Mouse (Mus musculus): ENCODE data around the gene Sidt2. TPM values are rescaled to one million over a fixed set of nuclear protein-coding genes. Genes with fewer than 3 reads are reported as not detected.

Gene Sidt2
- polyA plus RNA-seq, 1 experiment from 2014 or later, result 50.0 TPM

DNA sequence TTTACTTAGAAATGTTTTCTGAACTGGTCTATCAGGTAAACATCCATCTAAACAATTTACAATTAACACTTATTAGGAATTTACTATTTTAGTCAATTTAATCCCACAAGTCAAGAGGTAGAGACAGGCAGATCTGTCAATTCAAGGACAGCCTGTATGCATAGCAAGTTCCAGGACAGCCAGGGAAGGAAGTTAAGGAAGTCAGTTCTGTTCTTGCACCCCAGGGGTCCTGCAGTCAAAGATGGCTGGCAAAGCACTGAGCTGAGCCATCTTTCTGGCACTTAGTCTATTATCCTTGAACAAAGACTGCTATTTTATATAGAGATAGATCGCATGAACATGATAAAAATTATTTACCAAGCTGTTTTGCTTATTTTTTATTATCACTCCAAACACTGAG lies 25.6 kb upstream of the Sidt2 start:
- no peak for ATAC-seq
- H3K4me2 ChIP-seq (ENCODE audit: low read length), result no peak overlapping the region
- H3K4me3 ChIP-seq (ENCODE audit: low read depth, low read length), result no peak overlapping the region
- WGBS, result 85% methylated on average over 1 of the region's 1 CpGs
- peaks cover 6% of the 10 kb centered on the region; the same call in 1 of the 2 replicates for H3K36me3 ChIP-seq (ENCODE audit: control insufficient read depth, insufficient read depth, low read length)
- H3K4me1 ChIP-seq (ENCODE audit: control insufficient read depth, insufficient read depth, low read length), result peaks cover 33% of the 10 kb centered on the region
- H3K27me3 ChIP-seq (ENCODE audit: control insufficient read depth, insufficient read depth, low read depth, low read length), result no peaks in the 10 kb centered on the region
- H3K9ac ChIP-seq (ENCODE audit: low read depth, low read length), result no peak overlapping the region
- H3K9me3 ChIP-seq (replicated peaks; ENCODE audit: control insufficient read depth, low read length, poor library complexity, severe bottlenecking), result no peaks in the 10 kb centered on the region
- no peak overlapping the region for H3K27ac ChIP-seq (ENCODE audit: low read length)

- no peak overlapping the region for H3K27ac ChIP-seq (ENCODE audit: low read length)
- no peaks in the 10 kb centered on the region for H3K9me3 ChIP-seq (replicated peaks; ENCODE audit: control insufficient read depth, low read length, poor library complexity, severe bottlenecking)
- no peak overlapping the region for H3K9ac ChIP-seq (ENCODE audit: low read depth, low read length)
- WGBS, result 98% methylated on average over 2 of the region's 2 CpGs
- peaks cover 10% of the 10 kb centered on the region; the same call in 1 of the 2 replicates for H3K36me3 ChIP-seq (ENCODE audit: control insufficient read depth, insufficient read depth, low read length)
- ATAC-seq, result no peak
- H3K4me2 ChIP-seq (ENCODE audit: low read length), result no peak overlapping the region
- no peak overlapping the region for H3K4me3 ChIP-seq (ENCODE audit: low read depth, low read length)
- H3K27me3 ChIP-seq (ENCODE audit: control insufficient read depth, insufficient read depth, low read depth, low read length), result no peaks in the 10 kb centered on the region
- peaks cover 33% of the 10 kb centered on the region for H3K4me1 ChIP-seq (ENCODE audit: control insufficient read depth, insufficient read depth, low read length)
Measured at GRCm38 (mm10) chr9:45979778-45980177, 24.7 kb upstream of the Sidt2 start.

DNA sequence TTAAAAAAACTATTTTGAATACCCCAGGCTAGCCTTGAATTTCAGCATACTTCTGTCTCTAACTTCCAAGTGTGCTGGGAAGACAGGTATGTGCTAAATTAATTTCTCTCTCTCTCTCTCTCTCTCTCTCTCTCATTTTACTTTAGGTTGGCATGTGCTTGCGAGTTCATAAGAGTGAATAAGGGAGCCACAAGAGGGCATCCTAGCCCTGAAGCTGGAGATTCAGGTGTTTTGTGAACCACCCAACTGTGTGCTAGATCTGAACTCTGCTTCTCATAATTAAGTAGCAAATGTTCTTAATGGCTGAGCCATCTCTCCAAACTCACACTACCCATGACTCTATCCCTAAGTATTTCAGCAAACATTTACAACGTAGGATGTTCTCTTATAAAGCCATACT lies 21.8 kb upstream of the Sidt2 start:
- ATAC-seq, result no peak
- H3K4me3 ChIP-seq (ENCODE audit: low read depth, low read length), result no peak overlapping the region
- H3K36me3 ChIP-seq (ENCODE audit: control insufficient read depth, insufficient read depth, low read length), result peaks cover 25% of the 10 kb centered on the region
- WGBS, result 86% methylated on average over 2 of the region's 2 CpGs
- H3K4me1 ChIP-seq (ENCODE audit: control insufficient read depth, insufficient read depth, low read length), result peaks cover 16% of the 10 kb centered on the region
- H3K9me3 ChIP-seq (replicated peaks; ENCODE audit: control insufficient read depth, low read length, poor library complexity, severe bottlenecking), result no peaks in the 10 kb centered on the region
- H3K27me3 ChIP-seq (ENCODE audit: control insufficient read depth, insufficient read depth, low read depth, low read length), result no peaks in the 10 kb centered on the region
- H3K4me2 ChIP-seq (ENCODE audit: low read length), result no peak overlapping the region
- H3K9ac ChIP-seq (ENCODE audit: low read depth, low read length), result no peak overlapping the region
- no peak overlapping the region for H3K27ac ChIP-seq (ENCODE audit: low read length)

- Histone ChIP-seq H3K36me3 (ENCODE audit: control insufficient read depth, insufficient read depth, low read length) (peaks cover 36% of the 10 kb centered on the region), H3K27me3 (ENCODE audit: control insufficient read depth, insufficient read depth, low read depth, low read length) (no peaks in the 10 kb centered on the region), H3K4me2 (ENCODE audit: low read length) (no peak overlapping the region), H3K4me1 (ENCODE audit: control insufficient read depth, insufficient read depth, low read length) (no peaks in the 10 kb centered on the region), H3K4me3 (ENCODE audit: low read depth, low read length) (no peak overlapping the region), H3K27ac (ENCODE audit: low read length) (no peak overlapping the region), H3K9me3 (replicated peaks; ENCODE audit: control insufficient read depth, low read length, poor library complexity, severe bottlenecking) (no peaks in the 10 kb centered on the region), H3K9ac (ENCODE audit: low read depth, low read length) (no peak overlapping the region)
- WGBS, result 93% methylated on average over 6 of the region's 6 CpGs
- no peak for ATAC-seq
Measured at GRCm38 (mm10) chr9:45963577-45963976, 8.5 kb upstream of the Sidt2 start.

DNA sequence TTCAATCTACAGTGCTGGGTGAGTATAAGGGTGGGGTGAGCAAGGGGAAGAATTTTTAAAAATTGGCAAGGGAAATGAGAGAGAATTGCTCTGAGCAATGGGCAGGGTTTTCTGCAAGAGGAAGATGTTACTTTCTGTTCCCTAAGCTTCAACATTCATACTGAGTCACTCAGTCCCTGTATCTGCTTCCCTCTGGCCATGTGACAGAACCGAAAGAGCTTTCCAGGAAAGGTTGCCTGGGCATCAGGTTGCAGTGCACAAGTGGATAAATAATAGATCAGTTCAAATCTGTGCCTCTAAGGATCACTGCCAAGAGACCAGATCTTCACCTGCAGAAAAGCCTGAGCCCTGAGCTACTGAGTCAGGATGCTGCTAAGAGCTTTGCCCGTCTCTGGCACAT lies 6.8 kb upstream of the Sidt2 start:
- H3K4me1 ChIP-seq (ENCODE audit: control insufficient read depth, insufficient read depth, low read length), result no peaks in the 10 kb centered on the region
- H3K27ac ChIP-seq (ENCODE audit: low read length), result no peak overlapping the region
- H3K27me3 ChIP-seq (ENCODE audit: control insufficient read depth, insufficient read depth, low read depth, low read length), result no peaks in the 10 kb centered on the region
- no peak overlapping the region for H3K4me2 ChIP-seq (ENCODE audit: low read length)
- H3K9me3 ChIP-seq (replicated peaks; ENCODE audit: control insufficient read depth, low read length, poor library complexity, severe bottlenecking), result no peaks in the 10 kb centered on the region
- H3K36me3 ChIP-seq (ENCODE audit: control insufficient read depth, insufficient read depth, low read length), result peaks cover 29% of the 10 kb centered on the region
- WGBS, result 78% methylated on average over 2 of the region's 2 CpGs
- H3K9ac ChIP-seq (ENCODE audit: low read depth, low read length), result no peak overlapping the region
- no peak overlapping the region for H3K4me3 ChIP-seq (ENCODE audit: low read depth, low read length)
- ATAC-seq, result no peak

GRCm38 (mm10) chr9:45959661-45960060 lies 4.6 kb upstream of the Sidt2 start:
- 89% methylated on average over 7 of the region's 7 CpGs for WGBS
- no peak overlapping the region for H3K27ac ChIP-seq (ENCODE audit: low read length)
- H3K4me2 ChIP-seq (ENCODE audit: low read length), result no peak overlapping the region
- H3K9ac ChIP-seq (ENCODE audit: low read depth, low read length), result no peak overlapping the region
- H3K27me3 ChIP-seq (ENCODE audit: control insufficient read depth, insufficient read depth, low read depth, low read length), result no peaks in the 10 kb centered on the region
- peaks cover 16% of the 10 kb centered on the region for H3K36me3 ChIP-seq (ENCODE audit: control insufficient read depth, insufficient read depth, low read length)
- H3K4me3 ChIP-seq (ENCODE audit: low read depth, low read length), result no peak overlapping the region
- H3K9me3 ChIP-seq (replicated peaks; ENCODE audit: control insufficient read depth, low read length, poor library complexity, severe bottlenecking), result no peaks in the 10 kb centered on the region
- ATAC-seq, result no peak
- peaks cover 7% of the 10 kb centered on the region for H3K4me1 ChIP-seq (ENCODE audit: control insufficient read depth, insufficient read depth, low read length)

DNA sequence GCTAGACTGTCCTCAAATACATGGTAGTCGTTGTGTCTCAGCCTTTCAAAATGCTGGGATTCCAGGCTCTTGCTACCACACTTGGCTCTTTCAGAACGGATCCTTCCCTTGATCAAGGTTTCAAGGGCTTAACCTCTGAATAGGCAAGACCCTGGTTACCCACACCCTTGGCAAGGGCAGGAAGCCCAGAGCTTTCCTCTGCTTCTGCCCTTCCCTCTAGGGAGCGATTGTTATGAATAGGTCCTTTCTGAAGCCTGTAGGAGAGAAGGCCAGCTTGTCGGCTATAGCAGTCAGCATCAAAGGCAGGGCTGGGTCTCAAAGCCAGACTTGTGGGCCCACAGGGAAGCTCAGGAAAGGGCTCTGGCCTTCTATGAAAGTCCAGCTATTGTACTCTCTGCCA lies 3.8 kb upstream of the Sidt2 start:
- Histone ChIP-seq H3K4me2 (ENCODE audit: low read length) (no peak overlapping the region), H3K27ac (ENCODE audit: low read length) (no peak overlapping the region), H3K27me3 (ENCODE audit: control insufficient read depth, insufficient read depth, low read depth, low read length) (no peaks in the 10 kb centered on the region), H3K9ac (ENCODE audit: low read depth, low read length) (no peak overlapping the region), H3K4me1 (ENCODE audit: control insufficient read depth, insufficient read depth, low read length) (peaks cover 13% of the 10 kb centered on the region), H3K36me3 (ENCODE audit: control insufficient read depth, insufficient read depth, low read length) (peaks cover 12% of the 10 kb centered on the region), H3K4me3 (ENCODE audit: low read depth, low read length) (no peak overlapping the region), H3K9me3 (replicated peaks; ENCODE audit: control insufficient read depth, low read length, poor library complexity, severe bottlenecking) (no peaks in the 10 kb centered on the region)
- no peak for ATAC-seq
- 32% methylated on average over 4 of the region's 4 CpGs for WGBS

DNA sequence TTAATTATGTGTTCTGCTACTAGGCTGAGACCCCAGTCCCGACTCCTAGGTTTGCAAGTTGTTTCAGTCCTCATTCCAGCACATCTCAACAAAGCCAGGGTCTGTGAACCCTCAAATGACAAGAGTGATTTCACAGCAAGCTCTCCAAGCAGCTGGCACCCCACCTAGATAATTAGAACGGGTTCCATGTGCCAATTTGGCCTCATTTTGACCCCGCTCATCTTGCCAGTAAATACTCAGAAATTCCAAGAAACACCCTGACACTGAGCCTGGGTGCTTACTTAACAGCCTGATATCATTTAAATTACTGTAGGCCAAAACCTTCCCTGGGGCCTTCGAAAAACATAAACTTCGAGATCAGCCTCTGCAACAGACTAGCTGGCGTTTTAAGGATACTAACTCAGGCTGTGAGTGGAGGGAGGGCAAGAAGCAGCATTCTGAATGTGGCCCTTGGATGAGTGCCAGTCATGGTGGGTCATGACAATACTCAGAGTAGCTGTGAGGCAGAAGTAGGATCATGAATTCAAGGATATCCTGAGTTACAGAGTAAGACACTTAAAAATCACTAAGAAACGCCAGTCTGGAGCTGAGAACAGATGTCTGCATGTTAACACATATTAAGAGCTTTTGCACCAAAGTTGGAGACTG lies 3.1 kb upstream of the Sidt2 start:
- no peak for ATAC-seq
- H3K36me3 ChIP-seq (ENCODE audit: control insufficient read depth, insufficient read depth, low read length), result peaks cover 6% of the 10 kb centered on the region; the same call in 1 of the 2 replicates
- H3K4me1 ChIP-seq (ENCODE audit: control insufficient read depth, insufficient read depth, low read length), result peaks cover 20% of the 10 kb centered on the region
- H3K4me3 ChIP-seq (ENCODE audit: low read depth, low read length), result no peak overlapping the region
- no peaks in the 10 kb centered on the region for H3K9me3 ChIP-seq (replicated peaks; ENCODE audit: control insufficient read depth, low read length, poor library complexity, severe bottlenecking)
- no peak overlapping the region for H3K27ac ChIP-seq (ENCODE audit: low read length)
- no peaks in the 10 kb centered on the region for H3K27me3 ChIP-seq (ENCODE audit: control insufficient read depth, insufficient read depth, low read depth, low read length)
- H3K9ac ChIP-seq (ENCODE audit: low read depth, low read length), result no peak overlapping the region
- WGBS, result 67% methylated on average over 7 of the region's 7 CpGs
- no peak overlapping the region for H3K4me2 ChIP-seq (ENCODE audit: low read length)

- H3K9ac ChIP-seq (ENCODE audit: low read depth, low read length), result peak overlapping the region; percentile 93
- H3K4me2 ChIP-seq (ENCODE audit: low read length), result peak overlapping the region; percentile 97
- peak overlapping the region; percentile 83 for H3K27ac ChIP-seq (ENCODE audit: low read length)
- H3K36me3 ChIP-seq (ENCODE audit: control insufficient read depth, insufficient read depth, low read length), result peaks cover 14% of the 10 kb centered on the region; the same call in 1 of the 2 replicates
- WGBS, result 1% methylated on average over 44 of the region's 63 CpGs
- H3K4me3 ChIP-seq (ENCODE audit: low read depth, low read length), result peak overlapping the region; percentile 90
- no peaks in the 10 kb centered on the region for H3K27me3 ChIP-seq (ENCODE audit: control insufficient read depth, insufficient read depth, low read depth, low read length)
- no peaks in the 10 kb centered on the region for H3K9me3 ChIP-seq (replicated peaks; ENCODE audit: control insufficient read depth, low read length, poor library complexity, severe bottlenecking)
- peak; percentile 39 for ATAC-seq
- peaks cover 21% of the 10 kb centered on the region for H3K4me1 ChIP-seq (ENCODE audit: control insufficient read depth, insufficient read depth, low read length)
Measured at GRCm38 (mm10) chr9:45954294-45955106, 558 bp downstream of the Sidt2 start.
